In the genomic region with DNA sequence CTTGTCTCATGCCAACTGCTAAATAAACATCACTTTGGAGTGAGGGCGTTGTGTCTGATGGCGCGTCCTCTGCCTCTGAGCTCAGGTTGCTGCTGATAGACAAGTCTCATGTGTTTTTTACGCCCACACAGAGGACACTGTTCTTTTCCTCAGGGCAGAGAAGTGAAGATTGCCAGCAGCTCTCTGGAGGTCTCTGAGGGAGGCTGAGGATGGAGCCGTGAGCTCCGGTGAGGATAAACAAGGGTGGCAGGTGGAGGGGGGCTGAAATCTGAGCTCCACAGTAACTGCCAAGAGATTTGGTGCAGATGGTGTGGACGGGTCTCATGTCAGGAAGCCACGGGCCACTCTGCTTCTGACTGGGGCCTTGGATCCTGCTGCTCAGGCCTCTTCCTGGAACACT, we compare ENCODE assay signal across 18 mouse cellular contexts. TPM values are rescaled to one million over a fixed set of nuclear protein-coding genes. Genes with fewer than 3 reads are reported as not detected.
DNase-seq lines count a peak whose midpoint lies in the region; ATAC-seq and TF ChIP-seq lines count a peak whose summit lies in the region.
"Had no signal": no experiment of that assay in that cellular context is flagged by ENCODE, and none has a peak within 500 bp of the region (broad histone marks: within the 10 kb centered on the region; RNA-seq: fewer than 3 reads in every experiment).

No protein-coding gene starts in this region.

- DNase-seq in forebrain, postnatal 0 days = no peak
- no peak for DNase-seq in hindbrain, postnatal 0 days (ENCODE audit: low spot score)
- DNase-seq in midbrain, postnatal 0 days (ENCODE audit: low spot score) = no peak
- no peak for DNase-seq in limb, embryonic 14.5 days (ENCODE audit: low spot score)
- DNase-seq: adrenal gland, postnatal 14 days; cerebellum, postnatal 25 days; right cerebral cortex, postnatal 25 days; thymus, adult 2 months had no signal

- H3K36me3 ChIP-seq in forebrain, embryonic 13.5 days (ENCODE audit: poor library complexity, severe bottlenecking) = no peaks in the 10 kb centered on the region
- H3K36me3 ChIP-seq in forebrain, postnatal 0 days (ENCODE audit: insufficient read depth) = no peaks in the 10 kb centered on the region
- no peaks in the 10 kb centered on the region for H3K36me3 ChIP-seq in hindbrain, embryonic 12.5 days
- H3K36me3 ChIP-seq in hindbrain, postnatal 0 days (ENCODE audit: insufficient read depth, low read length) = no peaks in the 10 kb centered on the region
- H3K36me3 ChIP-seq in midbrain, embryonic 13.5 days = no peaks in the 10 kb centered on the region
- H3K36me3 ChIP-seq in midbrain, postnatal 0 days (ENCODE audit: insufficient read depth, low read length) = no peaks in the 10 kb centered on the region
- H3K36me3 ChIP-seq in limb, embryonic 14.5 days (ENCODE audit: control insufficient read depth, insufficient read depth, low read length) = no peaks in the 10 kb centered on the region
- no peaks in the 10 kb centered on the region for H3K36me3 ChIP-seq in liver, embryonic 12.5 days

- no peak overlapping the region for H3K4me3 ChIP-seq in forebrain, embryonic 13.5 days
- H3K4me3 ChIP-seq in forebrain, postnatal 0 days (ENCODE audit: low read depth, low read length) = no peak overlapping the region
- no peak overlapping the region for H3K4me3 ChIP-seq in hindbrain, embryonic 12.5 days
- no peak overlapping the region for H3K4me3 ChIP-seq in hindbrain, postnatal 0 days (ENCODE audit: low read length)
- H3K4me3 ChIP-seq in midbrain, embryonic 13.5 days (replicated peaks) = no peak overlapping the region
- H3K4me3 ChIP-seq in midbrain, postnatal 0 days (ENCODE audit: low read depth, low read length) = no peak overlapping the region
- H3K4me3 ChIP-seq in limb, embryonic 14.5 days (replicated peaks; ENCODE audit: low read length) = no peak overlapping the region
- no peak overlapping the region for H3K4me3 ChIP-seq in liver, embryonic 12.5 days

- H3K27ac ChIP-seq in forebrain, embryonic 13.5 days = no peak overlapping the region; the same call in 1 of the 2 replicates
- no peak overlapping the region for H3K27ac ChIP-seq in forebrain, postnatal 0 days (ENCODE audit: low read depth, low read length)
- peak overlapping the region; percentile 55 for H3K27ac ChIP-seq in hindbrain, embryonic 12.5 days
- H3K27ac ChIP-seq in hindbrain, postnatal 0 days = no peak overlapping the region
- peak overlapping the region; percentile 19; the same call in 1 of the 2 replicates for H3K27ac ChIP-seq in midbrain, embryonic 13.5 days
- no peak overlapping the region for H3K27ac ChIP-seq in midbrain, postnatal 0 days (ENCODE audit: low read depth, low read length)
- H3K27ac ChIP-seq in limb, embryonic 14.5 days (replicated peaks; ENCODE audit: low read depth, low read length) = no peak overlapping the region
- H3K27ac ChIP-seq in liver, embryonic 12.5 days = no peak overlapping the region

- H3K4me2 ChIP-seq in forebrain, embryonic 13.5 days = no peak overlapping the region
- H3K4me2 ChIP-seq in forebrain, postnatal 0 days (ENCODE audit: low read depth) = no peak overlapping the region
- H3K4me2 ChIP-seq in hindbrain, embryonic 12.5 days (replicated peaks) = no peak overlapping the region
- no peak overlapping the region for H3K4me2 ChIP-seq in hindbrain, postnatal 0 days (ENCODE audit: low read depth, low read length)
- no peak overlapping the region for H3K4me2 ChIP-seq in midbrain, embryonic 13.5 days (replicated peaks)
- H3K4me2 ChIP-seq in midbrain, postnatal 0 days (ENCODE audit: low read depth, low read length, poor library complexity, severe bottlenecking) = no peak overlapping the region
- no peak overlapping the region for H3K4me2 ChIP-seq in limb, embryonic 14.5 days (replicated peaks; ENCODE audit: low read depth, low read length, severe bottlenecking)
- no peak overlapping the region for H3K4me2 ChIP-seq in liver, embryonic 12.5 days

- H3K4me1 ChIP-seq in forebrain, embryonic 13.5 days = peaks cover 47% of the 10 kb centered on the region
- H3K4me1 ChIP-seq in forebrain, postnatal 0 days (ENCODE audit: insufficient read depth) = 0 out of 2 replicates have a peak, but pooled peaks cover 5% of the 10 kb centered on the region
- peaks cover 45% of the 10 kb centered on the region for H3K4me1 ChIP-seq in hindbrain, embryonic 12.5 days
- peaks cover 10% of the 10 kb centered on the region; the same call in 1 of the 2 replicates for H3K4me1 ChIP-seq in hindbrain, postnatal 0 days (ENCODE audit: insufficient read depth, low read length)
- peaks cover 42% of the 10 kb centered on the region for H3K4me1 ChIP-seq in midbrain, embryonic 13.5 days (replicated peaks)
- no peaks in the 10 kb centered on the region for H3K4me1 ChIP-seq in midbrain, postnatal 0 days (ENCODE audit: insufficient read depth, low read length)
- peaks cover 54% of the 10 kb centered on the region for H3K4me1 ChIP-seq in limb, embryonic 14.5 days (ENCODE audit: control insufficient read depth, insufficient read depth, low read length)
- no peaks in the 10 kb centered on the region; the same call in 1 of the 2 replicates for H3K4me1 ChIP-seq in liver, embryonic 12.5 days

- TF ChIP-seq CTCF in forebrain, postnatal 0 days (IDR thresholded peaks at IDR 0.05; ENCODE audit: low read depth) = no peak
- TF ChIP-seq CTCF in hindbrain, postnatal 0 days (IDR thresholded peaks at IDR 0.05; ENCODE audit: low read depth) = no peak
- TF ChIP-seq CTCF in midbrain, postnatal 0 days (IDR thresholded peaks at IDR 0.05) = no peak

- no peaks in the 10 kb centered on the region for H3K9me3 ChIP-seq in forebrain, embryonic 13.5 days (replicated peaks)
- no peaks in the 10 kb centered on the region for H3K9me3 ChIP-seq in forebrain, postnatal 0 days (ENCODE audit: low read length)
- no peaks in the 10 kb centered on the region for H3K9me3 ChIP-seq in hindbrain, embryonic 12.5 days (replicated peaks)
- H3K9me3 ChIP-seq in hindbrain, postnatal 0 days (ENCODE audit: low read length) = no peaks in the 10 kb centered on the region
- no peaks in the 10 kb centered on the region for H3K9me3 ChIP-seq in midbrain, embryonic 13.5 days
- no peaks in the 10 kb centered on the region for H3K9me3 ChIP-seq in midbrain, postnatal 0 days (ENCODE audit: low read length)
- no peaks in the 10 kb centered on the region for H3K9me3 ChIP-seq in limb, embryonic 14.5 days (ENCODE audit: control insufficient read depth, low read length)
- no peaks in the 10 kb centered on the region for H3K9me3 ChIP-seq in liver, embryonic 12.5 days (replicated peaks)

- 0 out of 2 replicates have a peak overlapping the region, but pooled peaks have one; percentile 4 for H3K9ac ChIP-seq in forebrain, embryonic 13.5 days
- H3K9ac ChIP-seq in forebrain, postnatal 0 days = no peak overlapping the region
- no peak overlapping the region for H3K9ac ChIP-seq in hindbrain, embryonic 12.5 days
- no peak overlapping the region for H3K9ac ChIP-seq in hindbrain, postnatal 0 days (replicated peaks; ENCODE audit: low read length)
- H3K9ac ChIP-seq in midbrain, embryonic 13.5 days (replicated peaks) = 0 out of 2 replicates have a peak overlapping the region, but pooled peaks have one; percentile 2
- no peak overlapping the region for H3K9ac ChIP-seq in midbrain, postnatal 0 days (replicated peaks; ENCODE audit: low read length, poor library complexity, severe bottlenecking)
- H3K9ac ChIP-seq in limb, embryonic 14.5 days (ENCODE audit: low read depth, low read length, severe bottlenecking) = 0 out of 2 replicates have a peak overlapping the region, but pooled peaks have one; percentile 1
- no peak overlapping the region for H3K9ac ChIP-seq in liver, embryonic 12.5 days

- 47% methylated on average over 8 of the region's 8 CpGs for WGBS in forebrain, embryonic 13.5 days
- 50% methylated on average over 8 of the region's 8 CpGs for whole genome bisulfite sequencing in forebrain, postnatal 0 days
- WGBS in hindbrain, embryonic 12.5 days = 43% methylated on average over 8 of the region's 8 CpGs
- WGBS in hindbrain, postnatal 0 days = 44% methylated on average over 8 of the region's 8 CpGs
- 52% methylated on average over 8 of the region's 8 CpGs for WGBS in midbrain, embryonic 13.5 days
- WGBS in midbrain, postnatal 0 days = 44% methylated on average over 8 of the region's 8 CpGs
- whole genome bisulfite sequencing in limb, embryonic 14.5 days = 30% methylated on average over 8 of the region's 8 CpGs
- WGBS in liver, embryonic 12.5 days (ENCODE audit: insufficient replicate concordance) = 57% methylated on average over 8 of the region's 8 CpGs

- ATAC-seq in forebrain, embryonic 13.5 days = no peak
- ATAC-seq in forebrain, postnatal 0 days = no peak
- no peak for ATAC-seq in hindbrain, embryonic 12.5 days (ENCODE audit: low FRiP score)
- ATAC-seq in hindbrain, postnatal 0 days = no peak
- no peak for ATAC-seq in midbrain, embryonic 13.5 days
- ATAC-seq in midbrain, postnatal 0 days (ENCODE audit: low FRiP score) = no peak
- no peak for ATAC-seq in limb, embryonic 14.5 days (ENCODE audit: low FRiP score, low read depth)
- ATAC-seq in liver, embryonic 12.5 days = no peak

- no peaks in the 10 kb centered on the region for H3K27me3 ChIP-seq in forebrain, embryonic 13.5 days
- no peaks in the 10 kb centered on the region for H3K27me3 ChIP-seq in forebrain, postnatal 0 days (ENCODE audit: insufficient read depth, low read length)
- peaks cover 25% of the 10 kb centered on the region for H3K27me3 ChIP-seq in hindbrain, embryonic 12.5 days
- no peaks in the 10 kb centered on the region for H3K27me3 ChIP-seq in hindbrain, postnatal 0 days (ENCODE audit: insufficient read depth, low read length)
- peaks cover 12% of the 10 kb centered on the region; the same call in 1 of the 2 replicates for H3K27me3 ChIP-seq in midbrain, embryonic 13.5 days
- no peaks in the 10 kb centered on the region for H3K27me3 ChIP-seq in midbrain, postnatal 0 days (ENCODE audit: insufficient read depth, low read length)
- H3K27me3 ChIP-seq in limb, embryonic 14.5 days (ENCODE audit: control insufficient read depth, insufficient read depth, low read length) = no peaks in the 10 kb centered on the region
- no peaks in the 10 kb centered on the region; the same call in 1 of the 2 replicates for H3K27me3 ChIP-seq in liver, embryonic 12.5 days (replicated peaks)

- no peak for TF ChIP-seq POLR2A in limb, embryonic 14.5 days (IDR thresholded peaks at IDR 0.05; ENCODE audit: borderline replicate concordance, extremely low read depth, insufficient read depth, insufficient read length)

RNA-seq across cellular contexts. Expression of a gene that starts 50.9 kb away (rescaled TPM):
- 0.21 TPM in 1 of 2 replicates, not detected in the other for polyA plus RNA-seq in forebrain, embryonic 13.5 days (2015; fragmentation: Nextera tagmentation; extraction: Ambion mirVana)
- total RNA-seq in forebrain, postnatal 0 days (2014; rRNA removed) = 0.54 and 0.90 TPM in 2 replicates
- polyA plus RNA-seq in forebrain, postnatal 0 days (2015; fragmentation: Nextera tagmentation; extraction: Ambion mirVana) = not detected in 2 replicates
- not detected in 2 replicates for polyA plus RNA-seq in hindbrain, embryonic 12.5 days (2016; fragmentation: Nextera tagmentation; extraction: Ambion mirVana)
- not detected in 2 replicates for total RNA-seq in hindbrain, postnatal 0 days (2014; rRNA removed)
- not detected in 2 replicates for polyA plus RNA-seq in hindbrain, postnatal 0 days (2015; fragmentation: Nextera tagmentation; extraction: Ambion mirVana)
- polyA plus RNA-seq in midbrain, embryonic 13.5 days (2015; fragmentation: Nextera tagmentation; extraction: Ambion mirVana) = 0.24 TPM in 1 of 2 replicates, not detected in the other
- total RNA-seq in midbrain, postnatal 0 days (2014; rRNA removed) = not detected in 2 replicates
- 0.19 TPM in 1 of 2 replicates, not detected in the other for polyA plus RNA-seq in midbrain, postnatal 0 days (2015; fragmentation: Nextera tagmentation; extraction: Ambion mirVana)
- polyA plus RNA-seq in limb, embryonic 14.5 days (2012; rRNA removed) = not detected in 2 replicates
- not detected in 2 replicates for polyA plus RNA-seq in limb, embryonic 14.5 days (2014; fragmentation: Nextera tagmentation; extraction: Ambion mirVana)
- polyA plus RNA-seq in liver, embryonic 12.5 days (2016; fragmentation: Nextera tagmentation; extraction: Ambion mirVana) = not detected in 2 replicates
- total RNA-seq: adrenal gland, postnatal 14 days; ES-E14; gastrocnemius, adult 8-10 months; liver, adult 2 months; megakaryocyte-erythroid progenitor cell, adult 5-6 weeks had no signal
- polyA plus RNA-seq: C2C12; liver, adult 2 months; lung, embryonic 16.5 days; thymus, adult 2 months had no signal

Comparison
In these comparisons a context has a peak if more than half of its experiments do, and no peak if none do; other contexts are left out.
1. H3K27ac ChIP-seq: peak in hindbrain, embryonic 12.5 days (single experiment) and midbrain, embryonic 13.5 days (single experiment); none in forebrain, embryonic 13.5 days (single experiment), forebrain, postnatal 0 days (single experiment), hindbrain, postnatal 0 days (single experiment), midbrain, postnatal 0 days (single experiment), limb, embryonic 14.5 days (single experiment) and liver, embryonic 12.5 days (single experiment).
2. H3K9ac ChIP-seq: peak in forebrain, embryonic 13.5 days (single experiment), midbrain, embryonic 13.5 days (single experiment) and limb, embryonic 14.5 days (single experiment); none in forebrain, postnatal 0 days (single experiment), hindbrain, embryonic 12.5 days (single experiment), hindbrain, postnatal 0 days (single experiment), midbrain, postnatal 0 days (single experiment) and liver, embryonic 12.5 days (single experiment).